Mouse (Mus musculus): ENCODE results near the gene Abhd8. TPM values are rescaled to one million over a fixed set of nuclear protein-coding genes. Genes with fewer than 3 reads are reported as not detected.
A peak's percentile ranks its signal among the peaks of the same experiment; 100 is the strongest.

Gene Abhd8
- polyA plus RNA-seq, 1 experiment from 2014 or later: 145 TPM

DNA sequence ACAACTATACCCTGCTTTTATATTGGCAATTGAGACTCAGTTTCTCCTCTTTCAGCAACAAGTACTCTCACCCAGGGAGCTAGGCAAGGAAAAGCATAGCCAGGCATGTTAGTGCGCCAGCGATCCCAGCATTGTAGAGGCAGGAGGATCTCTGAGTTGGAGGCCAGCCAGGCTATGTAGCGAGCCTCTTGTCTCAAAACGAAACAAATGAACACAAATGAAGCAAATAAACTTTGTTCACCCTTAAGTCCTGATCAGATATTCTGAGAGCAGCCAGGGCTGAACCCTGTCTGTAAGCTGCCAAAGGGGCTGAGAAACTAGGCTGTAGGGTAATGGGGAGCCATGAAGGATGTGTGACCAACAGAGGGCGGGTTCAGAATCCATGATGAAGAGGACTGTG lies 32.4 kb upstream of the Abhd8 start:
- Histone ChIP-seq H3K9ac (peak overlapping the region; percentile 22; the same call in 1 of the 2 replicates), H3K4me2 (no peak overlapping the region), H3K4me1 (replicated peaks) (peaks cover 31% of the 10 kb centered on the region), H3K27ac (replicated peaks) (peak overlapping the region; percentile 64; the same call in 1 of the 2 replicates), H3K27me3 (no peaks in the 10 kb centered on the region), H3K9me3 (no peaks in the 10 kb centered on the region), H3K4me3 (no peak overlapping the region), H3K36me3 (peaks cover 32% of the 10 kb centered on the region)
- no peak for ATAC-seq (ENCODE audit: low read depth)
- 96% methylated on average over 5 of the region's 5 CpGs for WGBS

GRCm38 (mm10) chr8:71495039-71495438 lies 31.6 kb upstream of the Abhd8 start:
- H3K36me3 ChIP-seq: peaks cover 40% of the 10 kb centered on the region
- H3K27ac ChIP-seq (replicated peaks): no peak overlapping the region
- H3K4me1 ChIP-seq (replicated peaks): peaks cover 32% of the 10 kb centered on the region
- H3K9ac ChIP-seq: no peak overlapping the region
- H3K4me2 ChIP-seq: 0 out of 2 replicates have a peak overlapping the region, but pooled peaks have one; percentile 20
- H3K9me3 ChIP-seq: no peaks in the 10 kb centered on the region
- H3K27me3 ChIP-seq: no peaks in the 10 kb centered on the region
- 20% methylated on average over 16 of the region's 16 CpGs for WGBS
- H3K4me3 ChIP-seq: no peak overlapping the region
- ATAC-seq (ENCODE audit: low read depth): peak; percentile 51

GRCm38 (mm10) chr8:71488454-71488853 lies 25.0 kb upstream of the Abhd8 start:
- Histone ChIP-seq H3K27ac (replicated peaks) (peak overlapping the region; percentile 88; the same call in 1 of the 2 replicates), H3K4me3 (peak overlapping the region; percentile 86), H3K36me3 (peaks cover 43% of the 10 kb centered on the region), H3K9ac (peak overlapping the region; percentile 85), H3K4me1 (replicated peaks) (peaks cover 45% of the 10 kb centered on the region), H3K9me3 (no peaks in the 10 kb centered on the region), H3K27me3 (no peaks in the 10 kb centered on the region), H3K4me2 (peak overlapping the region; percentile 97)
- peak; percentile 85 for ATAC-seq (ENCODE audit: low read depth)
- WGBS: under 1% methylated on average over 22 of the region's 22 CpGs

GRCm38 (mm10) chr8:71487691-71488445 lies 24.4 kb upstream of the Abhd8 start, which contains the start of gene Gtpbp3:
Gene Gtpbp3, plus strand, starts transcription at chr8:71488103.
- H3K4me1 ChIP-seq (replicated peaks): peaks cover 51% of the 10 kb centered on the region
- H3K9me3 ChIP-seq: no peaks in the 10 kb centered on the region
- peak within 1 kb of the TSS; percentile 88 for H3K27ac ChIP-seq (replicated peaks)
- peak within 1 kb of the TSS; percentile 85 for H3K9ac ChIP-seq
- H3K36me3 ChIP-seq: peaks cover 44% of the 10 kb centered on the region
- under 1% methylated on average over 33 of the region's 33 CpGs for WGBS
- peak within 1 kb of the TSS; percentile 97 for H3K4me2 ChIP-seq
- peak within 1 kb of the TSS; percentile 86 for H3K4me3 ChIP-seq
- H3K27me3 ChIP-seq: no peaks in the 10 kb centered on the region
- peak; percentile 27 for ATAC-seq (ENCODE audit: low read depth)

DNA sequence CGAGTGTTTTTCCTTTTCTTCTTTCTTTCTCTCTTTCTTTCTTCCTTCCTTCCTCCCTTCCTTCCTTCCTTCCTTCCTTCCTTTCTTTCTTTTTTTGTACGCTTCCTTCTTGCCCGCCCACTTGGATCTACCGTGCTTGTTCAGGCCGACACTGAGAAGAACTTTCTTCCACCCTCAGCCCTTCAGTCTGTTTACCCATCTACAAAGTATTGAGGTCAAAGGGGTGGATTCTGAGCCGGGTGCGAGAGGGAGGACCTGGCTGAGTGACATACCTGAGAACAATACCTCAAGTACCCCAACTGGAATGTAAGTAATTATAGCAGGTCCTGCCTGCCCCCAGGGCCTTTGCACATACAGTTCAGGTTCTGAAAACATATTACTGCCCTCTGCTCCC lies 22.7 kb upstream of the Abhd8 start:
- Histone ChIP-seq H3K4me3 (peak overlapping the region; percentile 92), H3K36me3 (peaks cover 42% of the 10 kb centered on the region), H3K4me1 (replicated peaks) (peaks cover 67% of the 10 kb centered on the region), H3K27me3 (no peaks in the 10 kb centered on the region), H3K9ac (peak overlapping the region; percentile 99), H3K4me2 (peak overlapping the region; percentile 81), H3K9me3 (no peaks in the 10 kb centered on the region), H3K27ac (replicated peaks) (peak overlapping the region; percentile 90)
- 22% methylated on average over 7 of the region's 7 CpGs for whole genome bisulfite sequencing
- ATAC-seq (ENCODE audit: low read depth): no peak

GRCm38 (mm10) chr8:71485142-71486135 lies 22.0 kb upstream of the Abhd8 start, which contains the start of gene Ano8:
Gene Ano8, minus strand, starts transcription at chr8:71485963.
- H3K4me1 ChIP-seq (replicated peaks): peaks cover 74% of the 10 kb centered on the region
- peak within 1 kb of the TSS; percentile 99 for H3K9ac ChIP-seq
- 5% methylated on average over 58 of the region's 58 CpGs for WGBS

DNA sequence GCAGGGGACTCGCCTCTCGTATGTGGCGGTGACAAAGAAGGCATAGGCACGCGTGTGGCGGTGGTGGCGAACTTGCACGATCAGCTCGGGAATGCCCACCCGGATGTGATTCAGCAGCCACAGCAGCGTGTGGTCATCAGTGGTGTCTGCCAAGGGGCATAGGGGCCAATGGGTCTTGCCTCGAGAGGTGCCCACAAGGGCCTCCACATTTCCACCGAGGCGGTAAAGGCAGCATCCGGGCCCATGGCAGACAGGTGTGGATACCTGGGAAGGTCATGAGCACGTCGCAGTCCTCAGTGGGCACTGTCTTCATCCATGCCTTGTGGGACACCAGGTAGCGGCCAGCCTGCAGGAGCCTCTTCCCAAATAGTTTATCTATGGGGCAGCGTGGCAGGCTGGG lies 21.3 kb upstream of the Abhd8 start:
- Histone ChIP-seq H3K27ac (replicated peaks) (peak overlapping the region; percentile 90; the same call in 1 of the 2 replicates), H3K36me3 (peaks cover 45% of the 10 kb centered on the region), H3K4me3 (peak overlapping the region; percentile 92), H3K4me1 (replicated peaks) (peaks cover 71% of the 10 kb centered on the region), H3K4me2 (peak overlapping the region; percentile 81), H3K9ac (peak overlapping the region; percentile 99), H3K27me3 (no peaks in the 10 kb centered on the region), H3K9me3 (no peaks in the 10 kb centered on the region)
- WGBS: 92% methylated on average over 19 of the region's 19 CpGs
- ATAC-seq (ENCODE audit: low read depth): no peak

More at GRCm38 (mm10) chr8:71485142-71486135, 22.0 kb upstream of the Abhd8 start, which contains the start of gene Ano8:
- Histone ChIP-seq H3K9me3 (no peaks in the 10 kb centered on the region), H3K27ac (replicated peaks) (peak within 1 kb of the TSS; percentile 90), H3K27me3 (no peaks in the 10 kb centered on the region), H3K36me3 (peaks cover 42% of the 10 kb centered on the region), H3K4me3 (peak within 1 kb of the TSS; percentile 92), H3K4me2 (peak within 1 kb of the TSS; percentile 81)
- peak; percentile 77 for ATAC-seq (ENCODE audit: low read depth)

GRCm38 (mm10) chr8:71483932-71484331 lies 20.5 kb upstream of the Abhd8 start:
- Histone ChIP-seq H3K4me2 (peak overlapping the region; percentile 81; the same call in 1 of the 2 replicates), H3K27me3 (no peaks in the 10 kb centered on the region), H3K36me3 (peaks cover 53% of the 10 kb centered on the region), H3K9ac (no peak overlapping the region), H3K4me3 (peak overlapping the region; percentile 1; the same call in 1 of the 2 replicates), H3K27ac (replicated peaks) (no peak overlapping the region), H3K4me1 (replicated peaks) (peaks cover 63% of the 10 kb centered on the region), H3K9me3 (no peaks in the 10 kb centered on the region)
- no peak for ATAC-seq (ENCODE audit: low read depth)
- WGBS: 48% methylated on average over 8 of the region's 8 CpGs

DNA sequence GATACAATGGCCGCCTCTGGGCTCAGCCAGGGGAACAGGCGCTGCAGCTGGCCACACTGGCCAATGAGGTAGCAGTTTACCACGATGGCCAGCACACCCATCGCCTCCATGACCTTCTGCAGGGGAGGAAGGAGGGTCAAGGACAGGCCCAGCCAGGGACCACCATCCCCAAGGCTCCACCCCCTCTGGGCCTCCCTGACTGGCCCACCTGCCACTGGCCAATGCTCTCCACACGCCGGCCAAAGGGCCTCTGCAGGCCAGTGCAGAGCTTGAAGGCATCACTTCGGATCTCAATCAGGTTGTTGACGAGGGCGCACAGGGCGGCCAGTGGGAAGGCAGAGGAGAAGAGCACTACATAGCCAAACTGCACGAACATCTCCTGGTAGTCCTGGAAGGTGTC lies 15.5 kb upstream of the Abhd8 start:
- Histone ChIP-seq H3K36me3 (peaks cover 78% of the 10 kb centered on the region), H3K9ac (peak overlapping the region; percentile 49; the same call in 1 of the 2 replicates), H3K27me3 (no peaks in the 10 kb centered on the region), H3K9me3 (no peaks in the 10 kb centered on the region), H3K4me2 (no peak overlapping the region), H3K4me1 (replicated peaks) (peaks cover 60% of the 10 kb centered on the region), H3K27ac (replicated peaks) (no peak overlapping the region), H3K4me3 (no peak overlapping the region)
- ATAC-seq (ENCODE audit: low read depth): no peak
- WGBS: 90% methylated on average over 11 of the region's 11 CpGs

- ATAC-seq (ENCODE audit: low read depth): no peak; the same call in 1 of the 2 replicates
- Histone ChIP-seq H3K4me1 (replicated peaks) (peaks cover 43% of the 10 kb centered on the region), H3K36me3 (peaks cover 80% of the 10 kb centered on the region), H3K27ac (replicated peaks) (peak overlapping the region; percentile 93), H3K9ac (peak overlapping the region; percentile 78), H3K27me3 (no peaks in the 10 kb centered on the region), H3K9me3 (no peaks in the 10 kb centered on the region), H3K4me2 (peak overlapping the region; percentile 71), H3K4me3 (peak overlapping the region; percentile 53)
- WGBS: 37% methylated on average over 14 of the region's 14 CpGs
Observed at GRCm38 (mm10) chr8:71477196-71477845, 13.9 kb upstream of the Abhd8 start.

All from neural tube, embryonic 13.5 days (tissue).